Mouse (Mus musculus): ENCODE measurements around the gene Tnnc2.
"Not testable (repeated sequence)": the region's sequence is repeated elsewhere in the genome, so short reads cannot be mapped to it uniquely, and the experiment has no call there.

The Tnnc2 gene

GRCm38 (mm10) chr2:164779481-164780086, at the start of gene Tnnc2:
Gene Tnnc2 (minus strand): TSS chr2:164779967.
- no peak for DNase-seq

GRCm38 (mm10) chr2:164829090-164829489, 49.3 kb upstream of the Tnnc2 start:
- no peak for DNase-seq

GRCm38 (mm10) chr2:164828437-164828836, 48.7 kb upstream of the Tnnc2 start, which contains the start of gene Spata25:
Gene Spata25 (minus strand): TSS chr2:164828537.
- no peak for DNase-seq

GRCm38 (mm10) chr2:164827146-164827850, 47.5 kb upstream of the Tnnc2 start:
- no peak for DNase-seq

GRCm38 (mm10) chr2:164825521-164825920, 45.8 kb upstream of the Tnnc2 start:
- no peak for DNase-seq

- no peak for DNase-seq
Measured at GRCm38 (mm10) chr2:164823969-164824368, 44.2 kb upstream of the Tnnc2 start.

GRCm38 (mm10) chr2:164823181-164823585, 43.4 kb upstream of the Tnnc2 start:
- DNase-seq, result peak in 1 of 2 experiments; percentile 31

- DNase-seq, result peak; percentile 100
Measured at GRCm38 (mm10) chr2:164822636-164823165, 42.9 kb upstream of the Tnnc2 start, which contains the start of gene Zswim1. Gene Zswim1 (plus strand): TSS chr2:164822686.

- no peak for DNase-seq
Measured at GRCm38 (mm10) chr2:164821060-164821459, 41.3 kb upstream of the Tnnc2 start.

- peak in 1 of 2 experiments; percentile 38 for DNase-seq
Measured at GRCm38 (mm10) chr2:164817703-164818102, 37.9 kb upstream of the Tnnc2 start.

GRCm38 (mm10) chr2:164817206-164817605, 37.4 kb upstream of the Tnnc2 start:
- DNase-seq, result no peak

GRCm38 (mm10) chr2:164815821-164816220, 36.1 kb upstream of the Tnnc2 start:
- no peak for DNase-seq

- DNase-seq, result no peak
Measured at GRCm38 (mm10) chr2:164815348-164815747, 35.6 kb upstream of the Tnnc2 start.

- no peak for DNase-seq
Measured at GRCm38 (mm10) chr2:164813557-164813956, 33.8 kb upstream of the Tnnc2 start.

GRCm38 (mm10) chr2:164806614-164807013, 26.8 kb upstream of the Tnnc2 start:
- no peak for DNase-seq

- DNase-seq, result no peak
Measured at GRCm38 (mm10) chr2:164805332-164805718, 25.6 kb upstream of the Tnnc2 start.

GRCm38 (mm10) chr2:164804533-164805331, 25.0 kb upstream of the Tnnc2 start, which contains the start of the genes Acot8 and Zswim3:
Gene Acot8 (minus strand): TSS chr2:164804882.
Gene Zswim3 (plus strand): TSS chr2:164805098.
- peak; percentile 97 to 98 for DNase-seq

GRCm38 (mm10) chr2:164803921-164804313, 24.1 kb upstream of the Tnnc2 start:
- DNase-seq, result no peak

- no peak for DNase-seq
Measured at GRCm38 (mm10) chr2:164803201-164803920, 23.6 kb upstream of the Tnnc2 start.

GRCm38 (mm10) chr2:164800252-164801004, 20.7 kb upstream of the Tnnc2 start:
- DNase-seq, result peak in 1 of 2 experiments; percentile 29

- not testable (repeated sequence) for DNase-seq
Measured at GRCm38 (mm10) chr2:164798554-164798953, 18.8 kb upstream of the Tnnc2 start.

Measured in kidney, postnatal 4 days (tissue).